In the genomic region with DNA sequence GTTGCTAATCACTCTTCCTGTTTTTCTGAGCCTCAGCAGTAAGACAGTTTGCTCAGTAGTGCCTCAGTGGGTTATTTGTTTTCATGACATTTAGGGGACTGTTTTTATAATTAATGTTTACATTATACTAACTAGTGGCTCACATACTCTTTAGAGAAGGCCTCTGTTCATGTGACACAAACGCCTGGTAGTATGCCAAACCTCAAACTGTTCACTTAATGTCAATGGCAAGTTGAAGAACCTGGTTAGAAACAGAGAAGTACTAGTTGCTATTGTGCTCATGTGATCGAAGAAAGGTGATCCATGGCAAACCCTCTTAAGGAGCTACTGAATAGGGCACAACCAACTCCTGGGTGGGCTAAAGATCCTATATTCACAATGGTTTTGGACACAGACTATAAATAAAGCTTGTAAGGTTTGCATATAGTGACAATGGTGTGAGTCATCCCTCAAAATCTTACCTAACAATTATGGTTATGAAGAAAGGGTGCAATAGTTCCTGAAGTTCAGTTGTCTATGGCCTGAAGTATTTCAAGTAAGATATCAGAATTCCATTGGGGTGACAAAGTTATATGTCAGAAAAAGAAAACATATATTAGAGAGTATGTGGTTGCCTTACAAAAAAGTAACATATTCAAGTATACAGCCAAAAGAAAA, we compare ENCODE assay signal across 30 mouse cellular contexts.
"Had no signal": no experiment of that assay in that cellular context is flagged by ENCODE, and none has a peak within 500 bp of the region (broad histone marks: within the 10 kb centered on the region; RNA-seq: fewer than 3 reads in every experiment).

No protein-coding gene starts in this region.

- H3K4me3 ChIP-seq: limb, embryonic 12.5 days; limb, embryonic 13.5 days; limb, embryonic 15.5 days; liver, embryonic 12.5 days; liver, embryonic 13.5 days; liver, embryonic 15.5 days; lung, embryonic 15.5 days; megakaryocyte, embryonic 14.5 days; midbrain, embryonic 10.5 days; midbrain, embryonic 12.5 days; midbrain, embryonic 13.5 days; midbrain, embryonic 15.5 days; myocyte; neural tube, embryonic 12.5 days had no signal

- H3K4me1 ChIP-seq: limb, embryonic 12.5 days; limb, embryonic 13.5 days; limb, embryonic 15.5 days; liver, embryonic 12.5 days; liver, embryonic 13.5 days; liver, embryonic 15.5 days; lung, embryonic 15.5 days; megakaryocyte, embryonic 14.5 days; midbrain, embryonic 10.5 days; midbrain, embryonic 12.5 days; midbrain, embryonic 13.5 days; midbrain, embryonic 15.5 days; neural tube, embryonic 12.5 days had no signal

- DNase-seq: left cerebral cortex, postnatal 4 days; liver; liver, embryonic 13.5 days; liver, postnatal 0 days; lung, adult 18-20 months; lung, adult 2 months; lung, embryonic 14.5 days; lung, postnatal 10 days; lung, postnatal 14 days; lung, postnatal 36 days; lung, postnatal 4 days; midbrain, embryonic 14.5 days had no signal

- H3K36me3 ChIP-seq: limb, embryonic 12.5 days; limb, embryonic 13.5 days; limb, embryonic 15.5 days; liver, embryonic 12.5 days; liver, embryonic 13.5 days; liver, embryonic 15.5 days; lung, embryonic 15.5 days; midbrain, embryonic 10.5 days; midbrain, embryonic 12.5 days; midbrain, embryonic 13.5 days; midbrain, embryonic 15.5 days; neural tube, embryonic 12.5 days had no signal

- H3K9ac ChIP-seq: limb, embryonic 12.5 days; limb, embryonic 13.5 days; limb, embryonic 15.5 days; liver, embryonic 12.5 days; liver, embryonic 13.5 days; liver, embryonic 14.5 days; liver, embryonic 15.5 days; liver, postnatal 0 days; lung, embryonic 14.5 days; lung, embryonic 15.5 days; midbrain, embryonic 12.5 days; midbrain, embryonic 13.5 days; midbrain, embryonic 15.5 days; neural tube, embryonic 12.5 days had no signal

- H3K27ac ChIP-seq: limb, embryonic 12.5 days; limb, embryonic 13.5 days; limb, embryonic 15.5 days; liver, embryonic 12.5 days; liver, embryonic 13.5 days; liver, embryonic 14.5 days; liver, embryonic 15.5 days; lung, embryonic 15.5 days; macrophage; midbrain, embryonic 10.5 days; midbrain, embryonic 12.5 days; midbrain, embryonic 13.5 days; midbrain, embryonic 15.5 days; neural tube, embryonic 12.5 days had no signal

- H3K27me3 ChIP-seq: limb, embryonic 12.5 days; limb, embryonic 13.5 days; limb, embryonic 15.5 days; liver, embryonic 12.5 days; liver, embryonic 13.5 days; liver, embryonic 15.5 days; lung, embryonic 15.5 days; megakaryocyte, embryonic 14.5 days; midbrain, embryonic 12.5 days; midbrain, embryonic 13.5 days; midbrain, embryonic 15.5 days; neural tube, embryonic 12.5 days had no signal

- ATAC-seq: liver, embryonic 12.5 days; liver, postnatal 0 days; lung, postnatal 0 days; midbrain, embryonic 13.5 days; midbrain, embryonic 15.5 days; midbrain, embryonic 16.5 days had no signal

- H3K9me3 ChIP-seq: limb, embryonic 12.5 days; limb, embryonic 13.5 days; limb, embryonic 15.5 days; liver, embryonic 12.5 days; liver, embryonic 13.5 days; liver, embryonic 15.5 days; lung, embryonic 15.5 days; midbrain, embryonic 10.5 days; midbrain, embryonic 13.5 days; midbrain, embryonic 15.5 days; neural tube, embryonic 12.5 days had no signal

- H3K4me2 ChIP-seq: limb, embryonic 12.5 days; limb, embryonic 13.5 days; limb, embryonic 15.5 days; liver, embryonic 12.5 days; liver, embryonic 13.5 days; liver, embryonic 15.5 days; lung, embryonic 14.5 days; lung, embryonic 15.5 days; midbrain, embryonic 11.5 days; midbrain, embryonic 12.5 days; midbrain, embryonic 13.5 days; midbrain, embryonic 15.5 days; neural tube, embryonic 12.5 days had no signal
